Mouse (Mus musculus): ENCODE results near the gene Krtap16-3.

The Krtap16-3 gene

DNA sequence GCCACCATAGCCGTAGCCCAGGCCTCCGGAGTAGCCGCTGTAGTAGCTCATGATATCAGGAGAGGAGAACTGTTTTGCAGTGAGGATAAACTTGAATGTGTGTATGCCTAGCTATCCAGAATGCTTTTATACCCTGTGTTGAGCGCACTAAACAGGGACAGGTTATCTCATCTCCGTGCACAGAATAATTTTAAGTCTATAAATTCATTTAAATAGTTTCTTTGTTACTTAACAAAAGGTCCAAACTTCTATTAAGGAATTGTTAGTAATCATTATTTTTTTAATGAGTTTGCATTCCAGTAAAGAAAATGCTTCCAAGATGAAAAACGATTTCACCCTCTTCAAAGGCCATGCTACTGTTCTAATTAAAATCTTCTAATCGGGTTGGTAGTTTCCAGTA, at the start of gene Krtap16-3:
Gene Krtap16-3, minus strand, starts transcription at position 101 of the 400 bp plus-strand sequence.
- peak; percentile 85 for DNase-seq (ENCODE audit: inconsistent ontology term)

DNA sequence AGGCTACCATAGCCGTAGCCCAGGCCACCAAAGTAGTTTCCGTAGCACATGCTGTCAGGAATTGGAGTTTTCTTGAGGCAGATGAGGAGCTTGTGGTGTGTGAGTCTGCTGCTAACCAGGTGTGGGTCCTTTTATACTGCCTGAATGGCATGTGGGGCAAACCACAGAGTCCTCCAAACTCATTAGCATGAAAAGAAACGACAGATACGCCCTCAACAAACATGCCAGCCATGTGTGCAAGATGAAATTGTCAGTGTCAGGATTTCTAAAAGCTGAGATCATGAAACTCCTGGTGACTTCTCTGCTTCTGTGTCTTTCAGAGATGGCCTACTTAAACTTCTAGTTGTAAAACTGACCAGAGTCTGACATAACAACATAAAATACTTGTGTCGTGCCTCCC, 48.0 kb upstream of the Krtap16-3 start, which contains the start of gene Krtap22-2:
Gene Krtap22-2, minus strand, starts transcription at position 101 of the 400 bp plus-strand sequence.
- DNase-seq (ENCODE audit: inconsistent ontology term), result peak; percentile 36

DNA sequence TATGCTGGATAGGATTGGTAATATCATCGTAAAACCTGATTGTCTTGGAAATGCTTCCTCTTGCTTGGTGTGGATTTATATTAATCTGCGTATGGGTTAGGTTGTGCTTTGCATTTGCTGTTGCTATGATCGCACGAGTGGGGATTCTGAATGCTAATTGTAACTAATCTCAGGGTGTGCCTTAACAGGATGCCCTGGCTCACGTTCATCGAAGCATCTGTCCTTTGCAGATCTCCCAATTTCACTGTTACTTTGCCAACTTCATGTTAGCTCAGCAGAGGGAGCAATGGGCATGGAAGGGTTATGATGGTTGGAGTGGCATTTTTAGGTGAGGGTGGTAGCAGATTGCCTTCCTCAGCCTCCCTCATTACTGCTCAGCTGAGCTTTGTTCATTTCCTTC, 21.6 kb downstream of the Krtap16-3 start:
- DNase-seq (ENCODE audit: inconsistent ontology term), result no peak

- DNase-seq (ENCODE audit: inconsistent ontology term), result no peak
These were observed 24.4 kb downstream of the Krtap16-3 start for GRCm38 (mm10) chr16:88938252-88938651.

- DNase-seq (ENCODE audit: inconsistent ontology term), result no peak
These were observed 30.5 kb downstream of the Krtap16-3 start, which contains the start of gene Krtap19-9b for GRCm38 (mm10) chr16:88932165-88932564. Krtap19-9b (minus strand) TSS chr16:88932265.

Measured in Muller cell, postnatal 12 days (primary cell).